Mouse (Mus musculus) spleen, adult 2 months (tissue): Measurements from ENCODE around the gene Lgi4.

Experiments used
- CTCF ChIP-seq: fragments of 200-500 bp; IDR thresholded peaks from 2 replicates; pipeline ENCODE4 v1.5.1; 2011; ENCODE audit warnings: mild to moderate bottlenecking, inconsistent platforms; ENCODE audit not compliant: insufficient read depth, insufficient read length, insufficient replicate concordance; ENCODE audit errors: extremely low read depth
- POLR2A ChIP-seq: fragments of 200-500 bp; IDR thresholded peaks from 2 replicates; pipeline ENCODE4 v1.6.1; 2011; ENCODE audit warnings: low read depth, low read length, inconsistent platforms

- TF ChIP-seq POLR2A (no peak), CTCF (no peak)
These were observed 58.3 kb downstream of the Lgi4 start for GRCm38 (mm10) chr7:31117465-31117864.
